Mouse (Mus musculus): ENCODE measurements around the gene Mmd.

- no peak for TF ChIP-seq CTCF (IDR thresholded peaks at IDR 0.05; ENCODE audit: low read depth)
- TF ChIP-seq EP300 (IDR thresholded peaks at IDR 0.05; ENCODE audit: low read depth) = no peak
These were observed 56.8 kb downstream of the Mmd start for GRCm38 (mm10) chr11:90306067-90306466.

Measured in liver, embryonic 14.5 days (tissue).